Mouse (Mus musculus) common myeloid progenitor, adult 5-6 weeks (primary cell): ENCODE measurements around the gene BC024978. TPM values are rescaled to one million over a fixed set of nuclear protein-coding genes. Genes with fewer than 3 reads are reported as not detected.
A peak's percentile ranks its signal among the peaks of the same experiment; 100 is the strongest.

Experiments used
- ATAC-seq: replicated peaks from 2 replicates; pipeline ENCODE4 v1.8.0; 2016; ENCODE audit warnings: low read depth, mild to moderate bottlenecking, moderate TSS enrichment, inconsistent platforms; ENCODE audit not compliant: poor library complexity, severe bottlenecking
- total RNA-seq: library from RNA; stranded (forward); fragments of 200-1000, 187-1606 nt; gene quantifications from 2 replicates; pipeline ENCODE4 v1.2.3, GENCODE M21; 2017

BC024978 gene
- total RNA-seq = 4.8 and 5.7 TPM in 2 replicates

GRCm38 (mm10) chr7:27195681-27196611, at the start of gene BC024978, which contains the start of gene Snrpa:
Gene BC024978, plus strand, starts transcription at chr7:27195781.
Gene Snrpa, minus strand, starts transcription at chr7:27196271.
- peak; percentile 92 for ATAC-seq

GRCm38 (mm10) chr7:27153205-27153764, 42.3 kb upstream of the BC024978 start, which contains the start of gene Cyp2t4:
Gene Cyp2t4, plus strand, starts transcription at chr7:27153714.
- ATAC-seq = no peak

GRCm38 (mm10) chr7:27156005-27156404, 39.6 kb upstream of the BC024978 start:
- ATAC-seq = no peak

- no peak for ATAC-seq
Observed at GRCm38 (mm10) chr7:27158171-27158570, 37.4 kb upstream of the BC024978 start.

GRCm38 (mm10) chr7:27159256-27159655, 36.3 kb upstream of the BC024978 start:
- ATAC-seq = no peak

GRCm38 (mm10) chr7:27159882-27160281, 35.7 kb upstream of the BC024978 start:
- peak; percentile 93 for ATAC-seq

GRCm38 (mm10) chr7:27160921-27161320, 34.7 kb upstream of the BC024978 start:
- ATAC-seq = no peak

GRCm38 (mm10) chr7:27161744-27162143, 33.8 kb upstream of the BC024978 start:
- no peak for ATAC-seq

- ATAC-seq = no peak
Observed at GRCm38 (mm10) chr7:27162780-27163449, 32.7 kb upstream of the BC024978 start.

GRCm38 (mm10) chr7:27163450-27163805, 32.2 kb upstream of the BC024978 start:
- ATAC-seq = no peak

GRCm38 (mm10) chr7:27164112-27164947, 31.3 kb upstream of the BC024978 start:
- ATAC-seq = no peak

- no peak for ATAC-seq
Observed at GRCm38 (mm10) chr7:27165007-27165655, 30.4 kb upstream of the BC024978 start.

GRCm38 (mm10) chr7:27165696-27166095, 29.9 kb upstream of the BC024978 start:
- ATAC-seq = no peak

GRCm38 (mm10) chr7:27166229-27166613, 29.4 kb upstream of the BC024978 start:
- ATAC-seq = peak; percentile 57

GRCm38 (mm10) chr7:27166614-27167474, 28.7 kb upstream of the BC024978 start, which contains the start of gene Egln2:
Gene Egln2, minus strand, starts transcription at chr7:27166802.
- ATAC-seq = peak; percentile 75

GRCm38 (mm10) chr7:27167475-27168094, 28.0 kb upstream of the BC024978 start:
- no peak; the same call in 1 of the 2 replicates for ATAC-seq

- no peak for ATAC-seq
Observed at GRCm38 (mm10) chr7:27168371-27168770, 27.2 kb upstream of the BC024978 start.

- no peak for ATAC-seq
Observed at GRCm38 (mm10) chr7:27170981-27171380, 24.6 kb upstream of the BC024978 start.
